Mouse (Mus musculus) frontal cortex, postnatal 25 days (tissue): ENCODE data around the gene Asap2.

ENCODE experiments used
- DNase-seq, 2 experiments: peaks; one replicate each; pipeline ENCODE4 v3.0.0; 2022; ENCODE audit warnings: low spot score in 2 of 2

The Asap2 gene

GRCm38 (mm10) chr12:21133031-21133430 lies 142.8 kb downstream of the Asap2 start:
- no peak for DNase-seq

GRCm38 (mm10) chr12:21133972-21134859 lies 144.0 kb downstream of the Asap2 start:
- DNase-seq, result no peak

GRCm38 (mm10) chr12:21135651-21136461 lies 145.6 kb downstream of the Asap2 start:
- no peak for DNase-seq

GRCm38 (mm10) chr12:21136462-21136751 lies 146.1 kb downstream of the Asap2 start:
- no peak for DNase-seq

- no peak for DNase-seq
Observed at GRCm38 (mm10) chr12:21139560-21139959, 149.3 kb downstream of the Asap2 start.

- peak in 1 of 2 experiments; percentile 41 for DNase-seq
Observed at GRCm38 (mm10) chr12:21140153-21140552, 149.9 kb downstream of the Asap2 start.

GRCm38 (mm10) chr12:21140741-21141308 lies 150.6 kb downstream of the Asap2 start:
- DNase-seq, result no peak

GRCm38 (mm10) chr12:21141691-21142300 lies 151.5 kb downstream of the Asap2 start:
- no peak for DNase-seq

- DNase-seq, result no peak
Observed at GRCm38 (mm10) chr12:21142489-21143254, 152.4 kb downstream of the Asap2 start.

GRCm38 (mm10) chr12:21144602-21145001 lies 154.3 kb downstream of the Asap2 start:
- DNase-seq, result no peak

GRCm38 (mm10) chr12:21145050-21145449 lies 154.8 kb downstream of the Asap2 start:
- no peak for DNase-seq

GRCm38 (mm10) chr12:21146826-21147225 lies 156.6 kb downstream of the Asap2 start:
- DNase-seq, result no peak

GRCm38 (mm10) chr12:21153279-21153707 lies 163.0 kb downstream of the Asap2 start:
- DNase-seq, result no peak

- no peak for DNase-seq
Observed at GRCm38 (mm10) chr12:21155062-21155461, 164.8 kb downstream of the Asap2 start.

- no peak for DNase-seq
Observed at GRCm38 (mm10) chr12:21159304-21159703, 169.0 kb downstream of the Asap2 start.

GRCm38 (mm10) chr12:21160327-21160828 lies 170.1 kb downstream of the Asap2 start:
- DNase-seq, result no peak

- DNase-seq, result no peak
Observed at GRCm38 (mm10) chr12:21161841-21162240, 171.6 kb downstream of the Asap2 start.

GRCm38 (mm10) chr12:21163706-21164105 lies 173.4 kb downstream of the Asap2 start:
- DNase-seq, result no peak

GRCm38 (mm10) chr12:21164251-21164650 lies 174.0 kb downstream of the Asap2 start:
- DNase-seq, result no peak

- DNase-seq, result no peak
Observed at GRCm38 (mm10) chr12:21165157-21165556, 174.9 kb downstream of the Asap2 start.

GRCm38 (mm10) chr12:21165891-21166342 lies 175.7 kb downstream of the Asap2 start:
- peak in 1 of 2 experiments; percentile 23 for DNase-seq
